In the genomic region with DNA sequence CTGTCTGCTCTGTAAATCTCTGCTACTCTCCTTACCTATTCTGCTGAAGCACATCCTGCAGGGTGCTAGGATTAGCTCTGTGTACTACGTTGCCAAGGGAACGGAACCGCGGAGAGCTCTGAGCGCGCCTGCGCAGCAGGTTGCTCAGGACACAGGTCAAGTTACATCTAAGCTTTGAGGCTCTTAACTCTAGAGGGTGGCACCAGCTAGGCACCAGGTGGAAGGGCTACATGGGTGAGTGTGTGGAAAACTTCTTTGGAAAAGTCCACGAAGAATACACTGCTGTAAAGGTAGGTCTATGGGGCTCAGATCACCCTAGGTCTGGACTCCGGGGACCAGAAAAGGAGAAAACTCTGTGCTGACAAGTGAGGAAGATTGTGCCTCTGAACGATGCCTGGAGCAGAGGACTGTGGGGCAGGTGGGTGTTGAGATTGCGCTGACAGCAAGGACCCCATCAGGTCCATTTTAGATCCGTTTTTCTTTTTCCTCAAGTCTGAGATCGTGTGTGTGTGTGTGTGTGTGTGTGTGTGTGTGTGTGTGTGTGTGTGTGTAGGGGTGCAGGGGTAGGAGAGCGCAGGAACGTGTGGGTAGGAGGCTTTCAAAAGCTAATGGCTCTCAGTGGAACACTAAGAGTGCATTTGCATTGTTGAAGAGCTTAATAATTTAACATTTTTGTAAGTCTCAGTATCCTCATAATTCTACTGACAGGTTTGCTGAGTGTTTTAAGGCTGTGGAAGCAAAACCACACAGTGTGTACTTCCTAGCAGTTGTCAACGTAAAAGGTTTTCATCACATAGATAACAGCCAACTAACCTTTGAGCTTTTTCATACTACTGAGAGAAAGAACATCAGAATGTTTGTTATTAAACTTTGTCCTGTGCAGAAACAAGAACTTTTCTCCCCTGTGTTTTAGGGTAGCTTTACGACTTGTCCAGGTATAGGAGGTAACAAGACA, we compare ENCODE assay signal across 8 mouse cellular contexts. TPM values are rescaled to one million over a fixed set of nuclear protein-coding genes. Genes with fewer than 3 reads are reported as not detected.
DNase-seq lines count a peak whose midpoint lies in the region; ATAC-seq and TF ChIP-seq lines count a peak whose summit lies in the region.

No protein-coding gene starts in this region.

- no peak overlapping the region for H3K9ac ChIP-seq in forebrain, embryonic 15.5 days (replicated peaks)
- H3K9ac ChIP-seq in intestine, postnatal 0 days (ENCODE audit: low read depth, low read length), result no peak overlapping the region
- H3K9ac ChIP-seq in midbrain, embryonic 11.5 days (ENCODE audit: low read length), result no peak overlapping the region; the same call in 1 of the 2 replicates

- H3K27ac ChIP-seq in forebrain, embryonic 15.5 days (replicated peaks), result no peak overlapping the region
- H3K27ac ChIP-seq in intestine, postnatal 0 days (ENCODE audit: low read depth, low read length), result no peak overlapping the region
- H3K27ac ChIP-seq in limb, embryonic 10.5 days, result no peak overlapping the region
- H3K27ac ChIP-seq in midbrain, embryonic 11.5 days (ENCODE audit: low read depth, low read length), result no peak overlapping the region
- H3K27ac ChIP-seq in spleen, adult 2 months (ENCODE audit: insufficient read depth, low read length), result peak overlapping the region; percentile 46

- peak overlapping the region; percentile 46 for H3K4me2 ChIP-seq in forebrain, embryonic 15.5 days (replicated peaks)
- H3K4me2 ChIP-seq in intestine, postnatal 0 days (replicated peaks; ENCODE audit: low read depth), result peak overlapping the region; percentile 32
- H3K4me2 ChIP-seq in midbrain, embryonic 11.5 days, result peak overlapping the region; percentile 38

- peak; percentile 5 to 19 for DNase-seq in CD8-positive naive resting alpha-beta T cell, adult 2 months (ENCODE audit: low read depth in 2 of 2, low spot score in 2 of 2)
- DNase-seq in limb, embryonic 10.5 days (ENCODE audit: low spot score), result peak; percentile 67
- peak; percentile 85 for DNase-seq in midbrain, embryonic 11.5 days (ENCODE audit: low spot score, missing footprints)
- peak; percentile 50 to 73 for DNase-seq in spleen, adult 2 months (ENCODE audit: low read depth in 1 of 2, low spot score in 2 of 2)
- no peak for DNase-seq in gastrocnemius, adult 8-10 months (ENCODE audit: low spot score in 2 of 2)

- H3K4me1 ChIP-seq in forebrain, embryonic 15.5 days, result peaks cover 8% of the 10 kb centered on the region
- no peaks in the 10 kb centered on the region for H3K4me1 ChIP-seq in intestine, postnatal 0 days (replicated peaks; ENCODE audit: control insufficient read depth, insufficient read depth, low read length)
- H3K4me1 ChIP-seq in limb, embryonic 10.5 days, result peaks cover 9% of the 10 kb centered on the region
- peaks cover 7% of the 10 kb centered on the region; the same call in 1 of the 2 replicates for H3K4me1 ChIP-seq in midbrain, embryonic 11.5 days (ENCODE audit: control insufficient read depth, insufficient read depth, low read length)
- H3K4me1 ChIP-seq in spleen, adult 2 months (ENCODE audit: control insufficient read depth, insufficient read depth, insufficient read length), result peaks cover 6% of the 10 kb centered on the region; the same call in 1 of the 2 replicates

- H3K9me3 ChIP-seq in forebrain, embryonic 15.5 days, result no peaks in the 10 kb centered on the region
- H3K9me3 ChIP-seq in intestine, postnatal 0 days (ENCODE audit: control insufficient read depth), result no peaks in the 10 kb centered on the region
- no peaks in the 10 kb centered on the region for H3K9me3 ChIP-seq in limb, embryonic 10.5 days (replicated peaks)
- H3K9me3 ChIP-seq in midbrain, embryonic 11.5 days (ENCODE audit: control insufficient read depth, low read length), result no peaks in the 10 kb centered on the region

- peak; percentile 95 for ATAC-seq in activated CD4-positive, CD25-positive, alpha-beta regulatory T cell, adult 4 months
- peak; percentile 95 for ATAC-seq in forebrain, embryonic 15.5 days (replicated peaks)
- peak; percentile 76; the same call in 1 of the 2 replicates for ATAC-seq in intestine, postnatal 0 days
- ATAC-seq in midbrain, embryonic 11.5 days (ENCODE audit: low FRiP score), result peak; percentile 96

- 17% methylated on average over 17 of the region's 17 CpGs for WGBS in forebrain, embryonic 15.5 days
- WGBS in intestine, postnatal 0 days, result 18% methylated on average over 17 of the region's 17 CpGs
- 25% methylated on average over 17 of the region's 17 CpGs for WGBS in limb, embryonic 10.5 days
- 19% methylated on average over 17 of the region's 17 CpGs for WGBS in midbrain, embryonic 11.5 days
- 17% methylated on average over 17 of the region's 17 CpGs for WGBS in spleen, adult 2 months

- H3K36me3 ChIP-seq in forebrain, embryonic 15.5 days, result no peaks in the 10 kb centered on the region
- no peaks in the 10 kb centered on the region for H3K36me3 ChIP-seq in intestine, postnatal 0 days (ENCODE audit: control insufficient read depth, insufficient read depth)
- H3K36me3 ChIP-seq in limb, embryonic 10.5 days, result no peaks in the 10 kb centered on the region
- no peaks in the 10 kb centered on the region for H3K36me3 ChIP-seq in midbrain, embryonic 11.5 days (ENCODE audit: control insufficient read depth, insufficient read depth, low read length)
- H3K36me3 ChIP-seq in spleen, adult 2 months (ENCODE audit: control insufficient read depth, insufficient read depth, low read length), result no peaks in the 10 kb centered on the region

- no peak for TF ChIP-seq POLR2A in spleen, adult 2 months (IDR thresholded peaks at IDR 0.05; ENCODE audit: low read depth, low read length)

- no peaks in the 10 kb centered on the region for H3K27me3 ChIP-seq in forebrain, embryonic 15.5 days
- no peaks in the 10 kb centered on the region for H3K27me3 ChIP-seq in intestine, postnatal 0 days (replicated peaks; ENCODE audit: control insufficient read depth, insufficient read depth, low read length)
- no peaks in the 10 kb centered on the region for H3K27me3 ChIP-seq in limb, embryonic 10.5 days (ENCODE audit: low read depth, poor library complexity, severe bottlenecking)
- no peaks in the 10 kb centered on the region for H3K27me3 ChIP-seq in midbrain, embryonic 11.5 days (ENCODE audit: control insufficient read depth, insufficient read depth, low read length)
- H3K27me3 ChIP-seq in spleen, adult 2 months (ENCODE audit: control insufficient read depth, insufficient read depth, low read length), result no peaks in the 10 kb centered on the region

- peak overlapping the region; percentile 25 for H3K4me3 ChIP-seq in forebrain, embryonic 15.5 days
- H3K4me3 ChIP-seq in intestine, postnatal 0 days (ENCODE audit: low read depth, low read length), result no peak overlapping the region
- H3K4me3 ChIP-seq in limb, embryonic 10.5 days, result peak overlapping the region; percentile 34
- H3K4me3 ChIP-seq in midbrain, embryonic 11.5 days (ENCODE audit: low read depth, low read length), result peak overlapping the region; percentile 16; the same call in 1 of the 2 replicates
- peak overlapping the region; percentile 46; the same call in 1 of the 2 replicates for H3K4me3 ChIP-seq in spleen, adult 2 months (ENCODE audit: extremely low read depth, insufficient read depth, insufficient read length)

- TF ChIP-seq CTCF in intestine, postnatal 0 days (IDR thresholded peaks at IDR 0.05; ENCODE audit: low read depth), result no peak
- TF ChIP-seq CTCF in spleen, adult 2 months (IDR thresholded peaks at IDR 0.05; ENCODE audit: extremely low read depth, insufficient read depth, insufficient read length, insufficient replicate concordance), result no peak

RNA-seq across cellular contexts. Expression of a gene that starts 12.8 kb away (rescaled TPM):
- not detected for polyA plus RNA-seq in activated CD4-positive, CD25-positive, alpha-beta regulatory T cell, adult 4 months (2017; shearing (Covaris generic))
- polyA plus RNA-seq in forebrain, embryonic 15.5 days (2015; fragmentation: Nextera tagmentation; extraction: Ambion mirVana), result 3.7 and 8.5 TPM in 2 replicates
- not detected in 2 replicates for polyA plus RNA-seq in intestine, postnatal 0 days (2015; fragmentation: Nextera tagmentation; extraction: Ambion mirVana)
- polyA plus RNA-seq in limb, embryonic 10.5 days (2016; fragmentation: Nextera tagmentation; extraction: Ambion mirVana), result not detected in 2 replicates
- 0.20 TPM in 1 of 2 replicates, not detected in the other for polyA plus RNA-seq in midbrain, embryonic 11.5 days (2014; fragmentation: Nextera tagmentation; extraction: Ambion mirVana)
- 0.11 and 0.37 TPM in 2 replicates for polyA plus RNA-seq in spleen, adult 2 months (2012; rRNA removed)
- total RNA-seq in gastrocnemius, adult 8-10 months (2022), result under 1 TPM in 2 of 4 experiments, not detected in 2; 0.36 to 0.54 TPM

RNA-seq across cellular contexts. Expression of a gene that starts 28.2 kb away (rescaled TPM):
- polyA plus RNA-seq in activated CD4-positive, CD25-positive, alpha-beta regulatory T cell, adult 4 months (2017; shearing (Covaris generic)), result 1 to 10 TPM; 1.6 to 2.2 TPM
- polyA plus RNA-seq in forebrain, embryonic 15.5 days (2015; fragmentation: Nextera tagmentation; extraction: Ambion mirVana), result 4.1 and 4.5 TPM in 2 replicates
- polyA plus RNA-seq in intestine, postnatal 0 days (2015; fragmentation: Nextera tagmentation; extraction: Ambion mirVana), result 0.20 and 0.31 TPM in 2 replicates
- polyA plus RNA-seq in limb, embryonic 10.5 days (2016; fragmentation: Nextera tagmentation; extraction: Ambion mirVana), result 2.1 and 2.5 TPM in 2 replicates
- 2.6 and 4.3 TPM in 2 replicates for polyA plus RNA-seq in midbrain, embryonic 11.5 days (2014; fragmentation: Nextera tagmentation; extraction: Ambion mirVana)
- polyA plus RNA-seq in spleen, adult 2 months (2012; rRNA removed), result 1.1 and 2.1 TPM in 2 replicates
- 1 to 10 TPM in 1 of 4 experiments, under 1 TPM in 3; 0.48 to 1.3 (median 0.71) TPM for total RNA-seq in gastrocnemius, adult 8-10 months (2022)

RNA-seq across cellular contexts. Expression of a gene that starts 30.9 kb away (rescaled TPM):
- polyA plus RNA-seq in activated CD4-positive, CD25-positive, alpha-beta regulatory T cell, adult 4 months (2017; shearing (Covaris generic)), result 10 to 100 TPM in 1 of 2 experiments, 1 to 10 TPM in 1; 7.2 to 13.2 TPM
- polyA plus RNA-seq in forebrain, embryonic 15.5 days (2015; fragmentation: Nextera tagmentation; extraction: Ambion mirVana), result not detected in 2 replicates
- 0.16 TPM in 1 of 2 replicates, not detected in the other for polyA plus RNA-seq in intestine, postnatal 0 days (2015; fragmentation: Nextera tagmentation; extraction: Ambion mirVana)
- 0.18 TPM in 1 of 2 replicates, not detected in the other for polyA plus RNA-seq in limb, embryonic 10.5 days (2016; fragmentation: Nextera tagmentation; extraction: Ambion mirVana)
- polyA plus RNA-seq in midbrain, embryonic 11.5 days (2014; fragmentation: Nextera tagmentation; extraction: Ambion mirVana), result not detected in 2 replicates
- 0.25 and 0.34 TPM in 2 replicates for polyA plus RNA-seq in spleen, adult 2 months (2012; rRNA removed)
- not detected for total RNA-seq in gastrocnemius, adult 8-10 months (2022)

RNA-seq across cellular contexts. Expression of a gene that starts 41.8 kb away (rescaled TPM):
- 100 to 1,000 TPM; 442 to 454 TPM for polyA plus RNA-seq in activated CD4-positive, CD25-positive, alpha-beta regulatory T cell, adult 4 months (2017; shearing (Covaris generic))
- polyA plus RNA-seq in forebrain, embryonic 15.5 days (2015; fragmentation: Nextera tagmentation; extraction: Ambion mirVana), result 477 and 490 TPM in 2 replicates
- polyA plus RNA-seq in intestine, postnatal 0 days (2015; fragmentation: Nextera tagmentation; extraction: Ambion mirVana), result 556 and 605 TPM in 2 replicates
- 464 and 473 TPM in 2 replicates for polyA plus RNA-seq in limb, embryonic 10.5 days (2016; fragmentation: Nextera tagmentation; extraction: Ambion mirVana)
- polyA plus RNA-seq in midbrain, embryonic 11.5 days (2014; fragmentation: Nextera tagmentation; extraction: Ambion mirVana), result 566 and 581 TPM in 2 replicates
- 48.1 and 56.9 TPM in 2 replicates for polyA plus RNA-seq in spleen, adult 2 months (2012; rRNA removed)
- 100 to 1,000 TPM; 508 to 548 (median 541) TPM for total RNA-seq in gastrocnemius, adult 8-10 months (2022)

RNA-seq across cellular contexts. Expression of a gene that starts 42.5 kb away (rescaled TPM):
- polyA plus RNA-seq in activated CD4-positive, CD25-positive, alpha-beta regulatory T cell, adult 4 months (2017; shearing (Covaris generic)), result 10 to 100 TPM; 59.5 to 64.4 TPM
- 101 and 109 TPM in 2 replicates for polyA plus RNA-seq in forebrain, embryonic 15.5 days (2015; fragmentation: Nextera tagmentation; extraction: Ambion mirVana)
- 33.1 and 33.4 TPM in 2 replicates for polyA plus RNA-seq in intestine, postnatal 0 days (2015; fragmentation: Nextera tagmentation; extraction: Ambion mirVana)
- 168 and 193 TPM in 2 replicates for polyA plus RNA-seq in limb, embryonic 10.5 days (2016; fragmentation: Nextera tagmentation; extraction: Ambion mirVana)
- polyA plus RNA-seq in midbrain, embryonic 11.5 days (2014; fragmentation: Nextera tagmentation; extraction: Ambion mirVana), result 132 and 136 TPM in 2 replicates
- 25.7 and 36.5 TPM in 2 replicates for polyA plus RNA-seq in spleen, adult 2 months (2012; rRNA removed)
- 10 to 100 TPM; 30.4 to 36.9 (median 33.5) TPM for total RNA-seq in gastrocnemius, adult 8-10 months (2022)

Comparison
In these comparisons a context has a peak if more than half of its experiments do, and no peak if none do; other contexts are left out.
1. DNase-seq: peak in CD8-positive naive resting alpha-beta T cell, adult 2 months (2 of 2), limb, embryonic 10.5 days (single experiment), midbrain, embryonic 11.5 days (single experiment) and spleen, adult 2 months (2 of 2); none in gastrocnemius, adult 8-10 months (0 of 2).
2. Peak in every context shown above with its lines, with median percentiles within 50 percentile points of each other: ATAC-seq and H3K4me2 ChIP-seq.